Mouse (Mus musculus) thymus, adult 18-20 months (tissue): ENCODE measurements at regions not wholly inside any gene's neighbourhood (a gene's known extent, or its start where the extent isn't known, plus 50 kb on each side); places are given as distances from the start of the nearest gene placed in this dataset.
A peak's percentile ranks its signal among the peaks of the same experiment; 100 is the strongest.

ENCODE experiments used
- DNase-seq, 2 experiments: peaks; one replicate each; pipeline ENCODE4 v3.0.0; 2022; ENCODE audit warnings: mixed read lengths in 2 of 2

DNA sequence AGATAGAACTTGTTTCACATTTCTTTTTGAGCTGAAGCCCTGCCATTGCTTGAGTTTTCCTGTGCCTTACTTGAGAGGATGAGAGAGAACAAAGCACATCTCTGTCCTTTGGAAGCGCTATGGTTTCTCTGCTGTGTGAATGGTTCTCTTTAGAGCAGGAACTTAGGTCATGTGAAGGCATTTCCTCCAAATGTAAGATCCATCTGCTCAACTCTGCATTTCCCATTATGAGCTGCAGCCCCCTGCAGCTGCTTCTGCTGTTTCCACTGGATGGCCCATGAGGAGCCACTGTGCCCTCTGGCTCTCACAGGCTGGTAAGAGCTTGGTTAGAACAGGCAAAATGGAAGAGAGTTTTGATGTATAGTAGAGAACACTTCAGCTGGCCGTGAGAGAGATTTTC, 102.5 kb upstream of the Slc4a7 start:
- no peak for DNase-seq

DNA sequence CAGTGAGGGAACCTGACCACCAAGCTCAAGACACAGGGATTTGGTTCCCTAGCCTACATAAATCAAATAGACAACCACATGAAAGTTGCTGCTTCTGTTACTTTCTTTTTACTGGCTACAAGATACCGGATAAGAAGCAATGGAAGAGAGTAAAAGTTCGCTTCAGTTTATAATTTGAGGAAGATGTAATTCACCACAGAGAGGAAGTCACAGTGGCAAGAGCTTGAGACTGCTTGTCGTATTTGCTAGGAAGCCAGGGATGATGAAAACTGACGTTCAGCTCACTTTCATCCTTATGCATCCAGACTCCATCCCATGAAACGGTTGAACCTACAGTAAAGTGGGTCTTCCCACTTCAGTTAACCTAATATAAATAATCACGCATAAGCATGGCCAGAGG, 102.1 kb upstream of the Slc4a7 start:
- no peak for DNase-seq

- DNase-seq = no peak
Observed at GRCm38 (mm10) chr14:14603439-14603838, 98.6 kb upstream of the Slc4a7 start.

GRCm38 (mm10) chr14:14607074-14607473, 95.0 kb upstream of the Slc4a7 start:
- DNase-seq = no peak

DNA sequence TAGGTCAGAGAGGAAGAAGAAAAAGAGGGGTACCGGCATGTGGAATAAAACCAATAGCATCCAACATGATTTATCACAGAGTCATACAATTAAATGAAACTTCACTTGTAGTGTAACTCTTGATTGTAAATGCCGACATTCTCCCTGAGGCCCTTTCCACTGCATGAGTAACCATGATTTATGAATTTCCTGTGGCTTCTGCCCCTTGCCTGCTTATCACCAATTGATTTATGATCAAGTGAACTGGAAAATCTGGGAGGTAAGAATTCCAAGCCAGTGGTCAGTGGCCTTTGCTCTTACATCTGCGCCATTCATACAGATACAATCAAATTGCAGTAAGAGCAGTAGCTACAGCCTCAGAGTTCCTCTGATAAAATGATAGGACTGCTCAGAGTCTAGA, 89.8 kb upstream of the Slc4a7 start:
- DNase-seq = no peak

DNA sequence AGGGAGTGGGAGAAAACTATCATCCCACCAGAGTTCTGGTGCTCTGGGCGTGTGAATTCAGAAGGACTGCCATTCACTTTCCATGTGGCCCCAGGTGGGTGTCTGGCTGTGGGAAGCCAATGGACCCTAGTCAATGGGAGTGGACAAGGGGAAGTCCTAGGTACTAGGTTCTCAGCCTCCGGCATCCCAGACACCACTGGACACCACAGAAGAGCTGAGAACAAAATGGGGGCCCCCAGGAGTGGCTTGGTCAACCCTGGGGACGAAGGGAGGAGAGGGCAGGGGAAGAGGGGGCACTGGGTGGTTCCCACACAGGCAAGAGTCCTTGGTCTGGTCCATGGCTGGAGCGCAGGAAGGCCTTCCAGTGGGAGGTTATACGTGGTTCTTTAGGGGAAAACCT, 81.8 kb upstream of the Slc4a7 start:
- no peak for DNase-seq

GRCm38 (mm10) chr14:14628673-14629072, 73.4 kb upstream of the Slc4a7 start:
- no peak for DNase-seq

DNA sequence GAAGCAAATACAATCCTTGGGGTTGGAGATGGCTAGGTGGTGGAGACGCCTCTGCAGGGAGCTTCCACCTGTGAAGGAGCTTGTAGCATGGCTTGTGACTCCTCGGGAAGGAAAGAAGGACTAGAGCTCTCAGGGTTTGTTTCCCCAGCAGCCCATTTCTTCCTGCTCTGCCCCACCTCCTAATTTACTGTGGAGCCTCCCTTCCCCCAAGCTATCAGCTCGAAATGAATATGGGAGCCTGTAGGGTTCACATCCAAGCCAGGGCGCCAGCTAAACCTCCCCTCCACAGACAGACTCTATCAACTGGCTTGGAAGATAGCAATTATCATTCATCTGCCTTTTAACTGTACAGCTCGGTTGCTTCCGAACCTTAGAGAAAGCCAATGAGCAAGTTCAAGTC, 70.3 kb upstream of the Slc4a7 start:
- DNase-seq = no peak

- DNase-seq = peak; percentile 7 to 10
Observed at GRCm38 (mm10) chr14:14632471-14632870, 69.6 kb upstream of the Slc4a7 start.

- peak; percentile 10 to 36 for DNase-seq
Observed at GRCm38 (mm10) chr14:14632951-14633931, 68.8 kb upstream of the Slc4a7 start.

GRCm38 (mm10) chr14:14634021-14634420, 68.1 kb upstream of the Slc4a7 start:
- DNase-seq = no peak

GRCm38 (mm10) chr14:14639102-14640015, 62.7 kb upstream of the Slc4a7 start:
- no peak for DNase-seq

DNA sequence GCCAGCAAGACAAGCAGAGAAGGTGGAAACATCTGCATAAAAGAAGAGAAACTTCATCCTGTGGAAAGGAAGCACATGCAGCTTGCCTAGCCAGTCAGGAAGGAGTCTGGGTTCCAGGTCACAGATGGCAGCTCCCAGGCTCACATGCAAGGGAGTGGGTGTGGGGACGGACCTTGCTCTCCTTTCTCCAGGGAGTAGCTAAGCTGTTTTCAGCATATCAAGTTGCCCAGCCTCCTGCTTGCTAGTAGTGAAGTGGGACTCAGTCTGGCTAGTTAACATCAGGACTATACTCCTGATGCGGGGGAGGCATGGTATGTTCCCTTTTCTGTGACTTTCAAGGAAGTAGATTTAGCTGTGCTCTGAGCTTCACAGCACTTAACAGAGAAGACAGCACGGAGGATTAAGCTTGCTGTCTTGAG, 62.0 kb upstream of the Slc4a7 start:
- DNase-seq = no peak

- DNase-seq = no peak
Observed at GRCm38 (mm10) chr14:14640557-14640956, 61.5 kb upstream of the Slc4a7 start.

GRCm38 (mm10) chr14:14643533-14643932, 58.5 kb upstream of the Slc4a7 start:
- no peak for DNase-seq

DNA sequence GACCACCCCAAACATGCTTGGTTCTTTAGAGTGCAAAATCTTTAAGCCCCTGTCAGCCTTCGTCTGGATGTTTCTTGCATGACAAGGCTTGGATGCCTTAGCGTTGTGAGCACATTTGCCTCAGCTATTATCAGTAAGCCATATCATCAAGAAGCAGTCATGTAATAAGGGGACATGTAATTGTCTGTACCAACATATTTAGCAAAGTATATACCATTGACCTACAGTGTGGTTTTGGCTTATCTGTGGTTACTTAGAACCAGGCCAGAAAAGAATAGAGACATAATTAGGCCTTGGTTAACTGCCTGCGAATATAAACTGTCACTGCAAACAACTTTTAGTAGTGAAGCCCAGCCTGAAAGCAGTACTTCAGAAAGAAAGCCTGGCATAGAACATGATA, 57.0 kb upstream of the Slc4a7 start:
- no peak for DNase-seq
